Mouse (Mus musculus): Measurements from ENCODE around the gene Mkln1.

GRCm38 (mm10) chr6:31437264-31437663 lies 38.7 kb downstream of the Mkln1 start:
- TF ChIP-seq CTCF (IDR thresholded peaks at IDR 0.05) (no peak), EP300 (IDR thresholded peaks at IDR 0.05) (no peak)
